Mouse (Mus musculus) ZHBTc4 (cell line): ENCODE measurements around the gene Acsl1.

ENCODE experiments used
- DNase-seq: peaks from one replicate; pipeline ENCODE4 v3.0.0-alpha.2; 2011; ENCODE audit warnings: low read depth, low spot score

The Acsl1 gene

GRCm38 (mm10) chr8:46504196-46504595 is 33.4 kb downstream of the Acsl1 start:
- DNase-seq: no peak

GRCm38 (mm10) chr8:46508488-46509395 is 37.9 kb downstream of the Acsl1 start:
- no peak for DNase-seq

- no peak for DNase-seq
Measured at GRCm38 (mm10) chr8:46509474-46509873, 38.6 kb downstream of the Acsl1 start.

- DNase-seq: no peak
Measured at GRCm38 (mm10) chr8:46511336-46511735, 40.5 kb downstream of the Acsl1 start.

GRCm38 (mm10) chr8:46512538-46512937 is 41.7 kb downstream of the Acsl1 start:
- no peak for DNase-seq

- DNase-seq: no peak
Measured at GRCm38 (mm10) chr8:46514027-46514426, 43.2 kb downstream of the Acsl1 start.

- no peak for DNase-seq
Measured at GRCm38 (mm10) chr8:46520667-46521066, 49.8 kb downstream of the Acsl1 start.

GRCm38 (mm10) chr8:46526098-46526497 is 55.3 kb downstream of the Acsl1 start:
- no peak for DNase-seq

GRCm38 (mm10) chr8:46526821-46527220 is 56.0 kb downstream of the Acsl1 start:
- DNase-seq: peak; percentile 25

GRCm38 (mm10) chr8:46529508-46529907 is 58.7 kb downstream of the Acsl1 start:
- no peak for DNase-seq

GRCm38 (mm10) chr8:46530541-46530940 is 59.7 kb downstream of the Acsl1 start:
- no peak for DNase-seq

GRCm38 (mm10) chr8:46533926-46534325 is 63.1 kb downstream of the Acsl1 start:
- DNase-seq: no peak

GRCm38 (mm10) chr8:46539701-46540100 is 68.9 kb downstream of the Acsl1 start:
- no peak for DNase-seq

GRCm38 (mm10) chr8:46543191-46543590 is 72.4 kb downstream of the Acsl1 start:
- no peak for DNase-seq

GRCm38 (mm10) chr8:46543662-46544061 is 72.8 kb downstream of the Acsl1 start:
- DNase-seq: no peak

- no peak for DNase-seq
Measured at GRCm38 (mm10) chr8:46545854-46546253, 75.0 kb downstream of the Acsl1 start.

- no peak for DNase-seq
Measured at GRCm38 (mm10) chr8:46546431-46547176, 75.8 kb downstream of the Acsl1 start.

- peak; percentile 70 for DNase-seq
Measured at GRCm38 (mm10) chr8:46547245-46547644, 76.4 kb downstream of the Acsl1 start.

GRCm38 (mm10) chr8:46550058-46550457 is 79.2 kb downstream of the Acsl1 start:
- DNase-seq: no peak

- no peak for DNase-seq
Measured at GRCm38 (mm10) chr8:46551029-46551428, 80.2 kb downstream of the Acsl1 start.

- DNase-seq: peak; percentile 99
Measured at GRCm38 (mm10) chr8:46551615-46552440, 81.0 kb downstream of the Acsl1 start, which contains the start of gene Cenpu. Cenpu (plus strand) TSS chr8:46552028.

- DNase-seq: peak; percentile 47
Measured at GRCm38 (mm10) chr8:46552441-46552765, 81.6 kb downstream of the Acsl1 start.
